Mouse (Mus musculus): Measurements from ENCODE around the gene Plcd3. TPM values are rescaled to one million over a fixed set of nuclear protein-coding genes. Genes with fewer than 3 reads are reported as not detected.
A peak's percentile ranks its signal among the peaks of the same experiment; 100 is the strongest.

The Plcd3 gene
- total and polyA plus RNA-seq, 3 experiments: 2.0 to 2.6 TPM; not detected in 1

GRCm38 (mm10) chr11:103116008-103116818 is 14.8 kb upstream of the Plcd3 start, which contains the start of gene Hexim1 (continued):
- TF ChIP-seq POLR2A (IDR thresholded peaks at IDR 0.05; ENCODE audit: control insufficient read depth in 1 of 2, insufficient read depth in 1 of 2, low read depth in 1 of 2, low read length in 2 of 2, poor library complexity in 1 of 2) (peak; percentile 99 to 100), SMC3 (IDR thresholded peaks at IDR 0.05; ENCODE audit: low read depth, low read length) (no peak), MXI1 (IDR thresholded peaks at IDR 0.05; ENCODE audit: low read depth, low read length) (no peak), MAFK (IDR thresholded peaks at IDR 0.05; ENCODE audit: borderline replicate concordance, low read depth, low read length) (no peak), TBP (IDR thresholded peaks at IDR 0.05; ENCODE audit: low read depth, low read length) (peak; percentile 98), UBTF (IDR thresholded peaks at IDR 0.05; ENCODE audit: borderline replicate concordance, insufficient read depth, low read depth, low read length) (peak; percentile 95; the same call in 1 of the 2 replicates), ZMIZ1 (IDR thresholded peaks at IDR 0.05; ENCODE audit: low read depth, low read length) (peak; percentile 100), POLR2AphosphoS5 (IDR thresholded peaks at IDR 0.05; ENCODE audit: borderline replicate concordance, low read depth, low read length) (peak; percentile 95)

GRCm38 (mm10) chr11:103115163-103116007 is 13.9 kb upstream of the Plcd3 start:
- H3K4me3 ChIP-seq (ENCODE audit: control insufficient read depth in 1 of 2, insufficient read depth in 1 of 2, low read depth in 2 of 2, low read length in 2 of 2): peak overlapping the region; percentile 61 to 85
- peaks cover 7 to 8% of the 10 kb centered on the region in 2 experiments; a peak in 3 of 4 replicates for H3K4me1 ChIP-seq (ENCODE audit: control insufficient read depth in 1 of 2, insufficient read depth in 2 of 2, low read length in 2 of 2)
- H3K9ac ChIP-seq (ENCODE audit: control insufficient read depth, low read depth, low read length, poor library complexity, severe bottlenecking): peak overlapping the region; percentile 96
- H3K27me3 ChIP-seq (ENCODE audit: control insufficient read depth in 1 of 2, insufficient read depth in 2 of 2, low read length in 2 of 2): no peaks in the 10 kb centered on the region
- peaks cover 0 to 16% of the 10 kb centered on the region in 2 experiments; a peak in 2 of 4 replicates for H3K36me3 ChIP-seq (ENCODE audit: control insufficient read depth in 1 of 2, insufficient read depth in 2 of 2, low read length in 2 of 2)
- no peaks in the 10 kb centered on the region for H3K9me3 ChIP-seq (replicated peaks; ENCODE audit: insufficient read depth, low read length)
- H3K79me2 ChIP-seq (ENCODE audit: control insufficient read depth, insufficient read depth, low read length, poor library complexity): peaks cover 29% of the 10 kb centered on the region
- H3K27ac ChIP-seq (ENCODE audit: control insufficient read depth, low read depth, low read length): peak overlapping the region; percentile 95
- peak; percentile 97 for DNase-seq (ENCODE audit: low read depth, low spot score)
- peak; percentile 38; the same call in 1 of the 2 replicates for TF ChIP-seq ELF1 (IDR thresholded peaks at IDR 0.05; ENCODE audit: low read depth, low read length)
- TF ChIP-seq USF1 (IDR thresholded peaks at IDR 0.05; ENCODE audit: low read depth, low read length): peak; percentile 47; the same call in 1 of the 2 replicates
- TF ChIP-seq TCF12 (IDR thresholded peaks at IDR 0.05; ENCODE audit: low read depth, low read length): peak; percentile 51
- peak; percentile 44; the same call in 1 of the 2 replicates for TF ChIP-seq MAX (IDR thresholded peaks at IDR 0.05; ENCODE audit: low read length)
- TF ChIP-seq JUND (IDR thresholded peaks at IDR 0.05; ENCODE audit: low read depth, low read length): no peak
- TF ChIP-seq CTCF (IDR thresholded peaks at IDR 0.05 in 2 of 3, conservative IDR thresholded peaks at IDR 0.05 in 1 of 3; ENCODE audit: control insufficient read depth in 1 of 3, insufficient read depth in 1 of 3, low read depth in 2 of 3, low read length in 3 of 3, poor library complexity in 1 of 3, severe bottlenecking in 1 of 3): no peak
- TF ChIP-seq ETS1 (IDR thresholded peaks at IDR 0.05; ENCODE audit: low read depth, low read length): peak; percentile 78
- TF ChIP-seq ZKSCAN1 (IDR thresholded peaks at IDR 0.05; ENCODE audit: low read depth, low read length): no peak; the same call in 1 of the 2 replicates
- peak; percentile 71 for TF ChIP-seq ZNF384 (IDR thresholded peaks at IDR 0.05; ENCODE audit: low read depth, low read length)
- peak; percentile 87 for TF ChIP-seq MYC (IDR thresholded peaks at IDR 0.05; ENCODE audit: low read depth, low read length)
- TF ChIP-seq NELFE (IDR thresholded peaks at IDR 0.05; ENCODE audit: low read depth, low read length): peak; percentile 68
- TF ChIP-seq MEF2A (IDR thresholded peaks at IDR 0.05; ENCODE audit: extremely low read depth, insufficient replicate concordance, low read depth, low read length, poor library complexity, severe bottlenecking): no peak
- no peak; the same call in 1 of the 2 replicates for TF ChIP-seq MAFK (IDR thresholded peaks at IDR 0.05; ENCODE audit: borderline replicate concordance, low read depth, low read length)
- peak; percentile 65 for TF ChIP-seq MXI1 (IDR thresholded peaks at IDR 0.05; ENCODE audit: low read depth, low read length)
- TF ChIP-seq TBP (IDR thresholded peaks at IDR 0.05; ENCODE audit: low read depth, low read length): peak; percentile 89
- TF ChIP-seq HCFC1 (IDR thresholded peaks at IDR 0.05; ENCODE audit: low read depth, low read length): peak; percentile 80
- TF ChIP-seq MAZ (IDR thresholded peaks at IDR 0.05; ENCODE audit: low read depth, low read length): no peak
- TF ChIP-seq RCOR1 (IDR thresholded peaks at IDR 0.05; ENCODE audit: low read depth, low read length): no peak
- TF ChIP-seq E2F4 (IDR thresholded peaks at IDR 0.05; ENCODE audit: borderline replicate concordance, low read depth, low read length): no peak; the same call in 1 of the 2 replicates
- TF ChIP-seq ZC3H11A (IDR thresholded peaks at IDR 0.05; ENCODE audit: low read depth, low read length): no peak
- TF ChIP-seq TAL1 (IDR thresholded peaks at IDR 0.05; ENCODE audit: low read length): no peak
- no peak for TF ChIP-seq RAD21 (IDR thresholded peaks at IDR 0.05; ENCODE audit: low read depth, low read length)
- TF ChIP-seq GABPA (IDR thresholded peaks at IDR 0.05; ENCODE audit: low read depth, low read length): no peak
- no peak for TF ChIP-seq UBTF (IDR thresholded peaks at IDR 0.05; ENCODE audit: borderline replicate concordance, insufficient read depth, low read depth, low read length)
- no peak for TF ChIP-seq POLR2AphosphoS5 (IDR thresholded peaks at IDR 0.05; ENCODE audit: borderline replicate concordance, low read depth, low read length)
- TF ChIP-seq ZMIZ1 (IDR thresholded peaks at IDR 0.05; ENCODE audit: low read depth, low read length): no peak; the same call in 1 of the 2 replicates
- TF ChIP-seq KAT2A (conservative IDR thresholded peaks at IDR 0.05; ENCODE audit: low read depth, low read length): peak; percentile 97
